Mouse (Mus musculus) lung, adult 18-20 months (tissue): ENCODE results near the gene Chrnb4.

ENCODE experiments used
- DNase-seq, 2 experiments: peaks; one replicate each; pipeline ENCODE4 v3.0.0; 2022; ENCODE audit warnings: mixed read lengths in 2 of 2

Chrnb4 gene

GRCm38 (mm10) chr9:55023326-55023725, 25.3 kb downstream of the Chrnb4 start:
- no peak for DNase-seq

- DNase-seq = no peak
Observed at GRCm38 (mm10) chr9:55016926-55017325, 31.7 kb downstream of the Chrnb4 start.

- DNase-seq = no peak
Observed at GRCm38 (mm10) chr9:55010588-55011350, 37.8 kb downstream of the Chrnb4 start.

GRCm38 (mm10) chr9:55009692-55010091, 38.9 kb downstream of the Chrnb4 start:
- no peak for DNase-seq

- DNase-seq = no peak
Observed at GRCm38 (mm10) chr9:55003609-55004008, 45.0 kb downstream of the Chrnb4 start.

- DNase-seq = no peak
Observed at GRCm38 (mm10) chr9:54995645-54996044, 52.9 kb downstream of the Chrnb4 start.

- DNase-seq = no peak
Observed at GRCm38 (mm10) chr9:54994381-54994780, 54.2 kb downstream of the Chrnb4 start.

GRCm38 (mm10) chr9:54990362-54990761, 58.2 kb downstream of the Chrnb4 start:
- DNase-seq = no peak

- no peak for DNase-seq
Observed at GRCm38 (mm10) chr9:54982401-54982800, 66.2 kb downstream of the Chrnb4 start.

- DNase-seq = peak; percentile 23 to 39
Observed at GRCm38 (mm10) chr9:54981291-54982191, 67.0 kb downstream of the Chrnb4 start.

- no peak for DNase-seq
Observed at GRCm38 (mm10) chr9:54980674-54981073, 67.9 kb downstream of the Chrnb4 start, which contains the start of gene Chrna5. TSS of gene Chrna5 (plus strand) at chr9:54980880.
